Mouse (Mus musculus) lung, postnatal 0 days (tissue): Measurements from ENCODE around the gene Zer1. TPM values are rescaled to one million over a fixed set of nuclear protein-coding genes. Genes with fewer than 3 reads are reported as not detected.
A peak's percentile ranks its signal among the peaks of the same experiment; 100 is the strongest.

Source experiments
- ATAC-seq: fragments of 200-750 bp; cut with Nextera tagmentation; 2 replicates; pipeline ENCODE4 v1.8.0; 2017; ENCODE audit warnings: moderate library complexity
- DNase-seq: peaks from one replicate; pipeline ENCODE4 v3.0.0-alpha.2; 2016; ENCODE audit warnings: low spot score
- H3K27ac ChIP-seq: fragments of 300-500 bp; sonication (generic); 2 replicates; pipeline ENCODE4 v1.5.1; 2014; ENCODE audit warnings: antibody characterized with exemption, mild to moderate bottlenecking, low read length, mixed read lengths
- H3K27me3 ChIP-seq: fragments of 300-500 bp; sonication (generic); replicated peaks from 2 replicates; pipeline ENCODE4 v1.6.1; 2014; ENCODE audit warnings: low read length, mixed read lengths; ENCODE audit not compliant: insufficient read depth
- H3K36me3 ChIP-seq: fragments of 300-500 bp; sonication (generic); 2 replicates; pipeline ENCODE4 v1.6.1; 2014; ENCODE audit warnings: low read length, mixed read lengths; ENCODE audit not compliant: insufficient read depth
- H3K4me1 ChIP-seq: fragments of 300-500 bp; sonication (generic); 2 replicates; pipeline ENCODE4 v1.6.1; 2014; ENCODE audit warnings: antibody characterized with exemption, low read depth, low read length, mixed read lengths; ENCODE audit not compliant: insufficient read depth
- H3K4me2 ChIP-seq: fragments of 300-500 bp; sonication (generic); replicated peaks from 2 replicates; pipeline ENCODE4 v1.6.1; 2014; ENCODE audit warnings: low read depth, mild to moderate bottlenecking, low read length, moderate library complexity, mixed read lengths
- H3K4me3 ChIP-seq: fragments of 300-500 bp; sonication (generic); 2 replicates; pipeline ENCODE4 v1.5.1; 2014; ENCODE audit warnings: low read depth, low read length
- H3K9ac ChIP-seq: fragments of 300-500 bp; sonication (generic); replicated peaks from 2 replicates; pipeline ENCODE4 v1.6.1; 2014; ENCODE audit warnings: low read depth, mild to moderate bottlenecking
- H3K9me3 ChIP-seq: fragments of 300-500 bp; sonication (generic); 2 replicates; pipeline ENCODE4 v1.6.1; 2016; ENCODE audit warnings: low read length, mixed read lengths
- CTCF ChIP-seq: IDR thresholded peaks from 2 replicates; pipeline ENCODE4 v1.5.1; 2016; ENCODE audit warnings: antibody characterized with exemption, mild to moderate bottlenecking
- EP300 ChIP-seq: IDR thresholded peaks from 2 replicates; pipeline ENCODE4 v1.6.1; 2016; ENCODE audit warnings: antibody characterized with exemption, mild to moderate bottlenecking, control low read depth
- WGBS: fragments of 180-500 bp; shearing (Covaris S2); extraction: QIAGEN DNeasy Blood & Tissue Kit; methylation state at CpG from one replicate; pipeline ENCODE4 v1.1.7; 2014; 5-methylcytosine and 5-hydroxymethylcytosine counted together
- polyA plus RNA-seq: library from polyadenylated mRNA; unstranded; fragments of >200 nt; fragmentation: Nextera tagmentation; extraction: Ambion mirVana; gene quantifications from 2 replicates; pipeline ENCODE4 v1.2.1, GENCODE M21; 2015

Zer1 gene
- polyA plus RNA-seq, 1 experiment from 2014 or later: 5.0 TPM

DNA sequence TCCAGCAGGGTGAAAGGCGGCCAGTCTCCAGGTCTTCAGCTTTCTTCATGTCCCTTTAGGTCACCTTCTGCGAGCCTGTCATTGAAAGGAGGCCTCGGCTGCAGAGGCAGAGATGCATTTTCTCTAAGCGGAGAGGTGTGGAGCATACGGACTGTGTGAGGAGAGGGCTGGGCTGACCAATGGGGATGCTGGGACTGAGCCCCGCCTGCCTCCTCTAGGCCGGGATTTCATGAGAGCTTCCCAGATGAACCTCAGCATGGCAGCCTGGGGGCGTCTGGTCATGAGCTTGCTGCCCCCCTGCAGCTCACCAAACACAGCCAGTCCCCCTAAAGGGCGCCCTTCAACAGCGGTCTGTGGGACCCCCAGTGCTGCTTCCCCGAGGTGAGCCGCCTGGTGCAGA, 39.8 kb downstream of the Zer1 start:
- H3K4me3 ChIP-seq: no peak overlapping the region
- no peak for DNase-seq
- no peaks in the 10 kb centered on the region for H3K36me3 ChIP-seq
- no peaks in the 10 kb centered on the region for H3K9me3 ChIP-seq
- H3K4me1 ChIP-seq: no peaks in the 10 kb centered on the region
- 0 out of 2 replicates have a peak overlapping the region, but pooled peaks have one; percentile 17 for H3K4me2 ChIP-seq
- TF ChIP-seq CTCF (no peak), EP300 (no peak)
- peak; percentile 67 for ATAC-seq
- no peaks in the 10 kb centered on the region for H3K27me3 ChIP-seq
- 39% methylated on average over 12 of the region's 12 CpGs for WGBS
- H3K9ac ChIP-seq: no peak overlapping the region
- no peak overlapping the region for H3K27ac ChIP-seq

DNA sequence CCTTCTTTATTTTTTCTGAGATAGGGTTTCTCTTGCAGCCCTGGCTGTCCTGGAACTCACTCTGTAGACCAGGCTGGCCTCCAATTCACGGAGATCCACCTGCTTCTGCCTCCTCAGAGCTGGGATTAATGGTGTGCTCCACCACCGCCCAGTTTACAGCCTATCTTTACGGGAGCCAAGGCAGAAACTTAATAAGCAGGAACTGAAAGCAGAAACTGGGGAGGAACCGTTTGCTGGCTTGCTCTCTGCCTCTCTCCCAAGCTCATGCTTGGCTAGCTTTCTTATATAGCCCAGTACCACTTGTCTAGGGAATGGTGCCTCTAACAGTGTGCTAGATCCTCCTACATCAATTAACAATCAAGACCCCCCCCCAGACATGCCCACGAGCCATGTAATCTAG, 40.3 kb downstream of the Zer1 start:
- H3K4me2 ChIP-seq: no peak overlapping the region
- DNase-seq: no peak
- no peak overlapping the region for H3K4me3 ChIP-seq
- TF ChIP-seq CTCF: no peak
- no peak for TF ChIP-seq EP300
- H3K4me1 ChIP-seq: no peaks in the 10 kb centered on the region
- H3K27ac ChIP-seq: no peak overlapping the region
- no peaks in the 10 kb centered on the region for H3K9me3 ChIP-seq
- no peaks in the 10 kb centered on the region for H3K36me3 ChIP-seq
- no peaks in the 10 kb centered on the region for H3K27me3 ChIP-seq
- H3K9ac ChIP-seq: no peak overlapping the region
- WGBS: 58% methylated on average over 5 of the region's 5 CpGs
- no peak for ATAC-seq

DNA sequence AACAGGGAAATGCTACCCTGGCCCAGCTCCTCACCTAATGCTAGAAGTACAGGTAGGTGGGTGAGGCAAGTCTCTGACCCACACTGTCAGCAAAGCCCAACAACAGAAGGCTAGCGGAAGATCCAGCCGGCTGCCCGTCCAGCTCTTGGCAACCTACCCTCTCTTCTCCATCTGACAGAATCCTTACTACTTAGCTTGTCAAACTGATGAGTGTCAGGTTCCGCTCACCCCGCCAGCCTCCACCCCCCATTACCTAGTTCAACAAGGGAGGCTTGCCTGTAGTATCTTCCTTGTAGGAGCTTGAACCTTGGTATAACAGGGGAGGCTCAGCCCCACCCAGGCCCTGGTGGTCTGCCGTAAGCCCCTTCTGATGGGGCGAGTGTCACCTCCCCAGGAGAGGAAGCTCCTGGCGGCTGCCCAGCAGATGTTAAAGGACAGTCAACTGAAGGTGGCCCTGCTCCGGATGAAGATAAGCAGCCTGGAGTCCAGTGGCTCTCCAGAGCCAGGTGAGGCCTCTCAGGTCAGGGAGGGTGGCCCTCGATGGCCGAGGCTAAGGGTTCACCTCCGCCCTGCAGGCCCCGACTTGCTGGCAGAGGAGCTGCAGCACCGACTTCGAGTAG, 44.1 kb downstream of the Zer1 start:
- H3K36me3 ChIP-seq: no peaks in the 10 kb centered on the region
- no peak overlapping the region for H3K4me2 ChIP-seq
- no peak overlapping the region for H3K27ac ChIP-seq
- no peak overlapping the region for H3K9ac ChIP-seq
- no peaks in the 10 kb centered on the region; the same call in 1 of the 2 replicates for H3K4me1 ChIP-seq
- WGBS: 83% methylated on average over 15 of the region's 15 CpGs
- ATAC-seq (no peak), DNase-seq (no peak)
- TF ChIP-seq EP300: no peak
- no peak for TF ChIP-seq CTCF
- H3K27me3 ChIP-seq: no peaks in the 10 kb centered on the region
- no peak overlapping the region for H3K4me3 ChIP-seq
- no peaks in the 10 kb centered on the region for H3K9me3 ChIP-seq

DNA sequence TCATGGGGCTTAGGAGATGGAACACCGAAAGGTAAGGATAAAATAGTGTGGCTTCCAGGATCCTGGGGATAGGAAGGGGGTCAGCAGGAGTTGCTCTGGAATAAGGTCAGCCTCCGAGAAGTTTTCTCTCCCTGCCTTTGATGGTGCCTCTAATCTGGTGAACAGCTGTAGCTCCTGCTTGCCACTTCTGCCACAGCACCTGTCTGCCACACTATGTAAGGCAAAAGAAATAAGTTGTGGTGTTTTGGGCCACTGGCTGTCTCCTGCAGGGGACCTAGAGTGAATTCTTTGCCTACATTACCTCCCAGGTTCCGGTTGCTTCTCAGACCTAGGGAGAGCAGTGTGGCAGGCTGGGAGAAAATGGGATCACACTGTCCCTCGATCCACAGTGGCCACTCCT, 45.6 kb downstream of the Zer1 start:
- H3K4me1 ChIP-seq: no peaks in the 10 kb centered on the region; the same call in 1 of the 2 replicates
- no peak overlapping the region for H3K4me2 ChIP-seq
- H3K9ac ChIP-seq: no peak overlapping the region
- H3K4me3 ChIP-seq: no peak overlapping the region
- peak overlapping the region; percentile 69 for H3K27ac ChIP-seq
- no peak for ATAC-seq
- DNase-seq: no peak
- WGBS: 54% methylated on average over 4 of the region's 4 CpGs
- no peaks in the 10 kb centered on the region for H3K36me3 ChIP-seq
- TF ChIP-seq CTCF (no peak), EP300 (no peak)
- no peaks in the 10 kb centered on the region for H3K9me3 ChIP-seq
- no peaks in the 10 kb centered on the region for H3K27me3 ChIP-seq

DNA sequence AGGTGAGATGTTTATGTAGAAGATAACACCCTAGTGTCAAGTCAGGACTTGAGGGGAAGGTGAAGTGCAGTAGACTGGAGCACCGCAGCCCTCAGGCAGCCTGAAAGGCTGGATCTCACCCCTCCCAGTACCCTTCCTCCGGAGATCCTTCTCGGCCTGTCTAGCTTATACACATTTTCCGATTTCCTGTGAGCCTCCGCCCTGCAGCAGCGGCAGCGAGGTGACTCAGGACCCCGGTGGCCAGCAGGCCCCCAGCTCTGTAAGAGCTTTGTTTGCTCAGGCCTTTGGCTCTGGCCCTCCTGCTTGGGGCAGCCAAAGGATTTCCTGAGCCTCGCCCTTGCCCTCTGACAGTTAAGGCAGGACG, 46.1 kb downstream of the Zer1 start:
- Histone ChIP-seq H3K4me3 (no peak overlapping the region), H3K36me3 (no peaks in the 10 kb centered on the region), H3K4me2 (peak overlapping the region; percentile 97), H3K9me3 (no peaks in the 10 kb centered on the region), H3K27me3 (no peaks in the 10 kb centered on the region), H3K9ac (no peak overlapping the region), H3K27ac (peak overlapping the region; percentile 69), H3K4me1 (no peaks in the 10 kb centered on the region; the same call in 1 of the 2 replicates)
- ATAC-seq (peak; percentile 69), DNase-seq (peak; percentile 51)
- TF ChIP-seq CTCF (no peak), EP300 (peak; percentile 70)
- 7% methylated on average over 10 of the region's 10 CpGs for whole genome bisulfite sequencing

DNA sequence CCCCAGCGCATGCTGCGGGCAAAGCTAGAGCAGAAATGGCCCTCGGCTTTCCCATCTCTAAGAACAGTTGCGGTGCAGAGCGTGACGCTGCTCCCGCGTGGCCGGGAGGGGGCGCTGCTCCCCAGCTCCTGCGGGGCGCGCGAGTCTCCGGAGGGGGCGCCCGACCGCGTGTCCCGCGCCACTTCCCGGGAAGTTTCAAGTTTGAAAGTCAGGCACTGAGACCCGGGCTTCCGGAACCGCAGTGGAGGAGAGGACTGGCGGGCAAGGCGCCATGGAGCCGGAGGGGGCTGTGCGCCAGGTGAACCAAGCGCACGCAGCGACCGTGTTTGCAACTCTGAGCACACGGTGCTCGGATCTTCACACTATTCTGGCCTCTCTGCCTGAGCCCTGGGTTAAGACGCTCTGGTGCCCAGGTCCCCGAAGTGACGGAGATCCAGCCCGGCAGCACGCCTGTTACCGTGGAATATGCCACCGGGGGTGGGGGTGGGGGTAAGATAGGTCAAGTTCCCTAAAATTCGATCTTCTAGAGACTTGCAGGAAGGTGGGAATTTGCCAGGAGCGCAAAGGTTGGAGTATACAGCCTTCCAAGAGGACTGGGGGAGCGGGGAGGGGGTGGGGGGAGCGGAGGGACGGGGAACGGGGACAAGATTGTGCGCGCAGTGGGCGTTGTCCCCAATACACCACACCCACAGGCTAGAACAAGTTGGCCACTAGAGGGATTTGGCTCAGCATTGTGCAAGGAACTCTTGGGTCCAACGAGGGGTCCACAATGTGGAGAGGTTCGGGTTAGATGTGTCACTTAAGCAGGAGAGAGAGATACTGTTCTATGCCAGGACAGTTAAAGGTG, 46.7 kb downstream of the Zer1 start, which contains the start of gene Pkn3:
Pkn3 (plus strand) TSS at position 183 of the 847 bp plus-strand sequence.
- DNase-seq: peak; percentile 94
- WGBS: under 1% methylated on average over 45 of the region's 53 CpGs
- peak; percentile 88 for ATAC-seq

More for the DNA sequence above, 46.7 kb downstream of the Zer1 start, which contains the start of gene Pkn3:
- peak within 1 kb of the TSS; percentile 56 for H3K4me3 ChIP-seq
- H3K9me3 ChIP-seq: no peaks in the 10 kb centered on the region
- H3K4me2 ChIP-seq: peak within 1 kb of the TSS; percentile 97
- TF ChIP-seq EP300: no peak
- peak; percentile 100 for TF ChIP-seq CTCF
- no peaks in the 10 kb centered on the region for H3K36me3 ChIP-seq
- H3K27me3 ChIP-seq: no peaks in the 10 kb centered on the region
- H3K4me1 ChIP-seq: no peaks in the 10 kb centered on the region; the same call in 1 of the 2 replicates
- H3K9ac ChIP-seq: 0 out of 2 replicates have a peak within 1 kb of the TSS, but pooled peaks have one; percentile 23
- peak within 1 kb of the TSS; percentile 69 for H3K27ac ChIP-seq
